Mouse (Mus musculus) G1E (cell line): ENCODE measurements at regions not wholly inside any gene's neighbourhood (a gene's known extent, or its start where the extent isn't known, plus 50 kb on each side); places are given as distances from the start of the nearest gene placed in this dataset.

Source experiments
- ATAC-seq: 2 replicates; pipeline ENCODE4 v1.8.0; 2016; ENCODE audit warnings: mild to moderate bottlenecking; ENCODE audit not compliant: insufficient number of reproducible peaks, poor library complexity, low FRiP score, severe bottlenecking; ENCODE audit errors: extremely low read depth
- DNase-seq: peaks from one replicate; pipeline ENCODE4 v3.0.0; 2012; ENCODE audit warnings: low spot score
- H3K27me3 ChIP-seq: 2 replicates; pipeline ENCODE4 v1.6.1; 2012; ENCODE audit warnings: mild to moderate bottlenecking, low read length, inconsistent platforms; ENCODE audit not compliant: insufficient read depth
- H3K36me3 ChIP-seq: replicated peaks from 2 replicates; pipeline ENCODE3; 2012; ENCODE audit warnings: mild to moderate bottlenecking, inconsistent platforms
- H3K4me1 ChIP-seq: 2 replicates; pipeline ENCODE4 v1.6.1; 2012; ENCODE audit warnings: low read depth, low read length, inconsistent platforms, mixed read lengths; ENCODE audit not compliant: insufficient read depth
- H3K4me3 ChIP-seq: 2 replicates; pipeline ENCODE4 v1.5.1; 2012; ENCODE audit warnings: low read depth, mild to moderate bottlenecking, inconsistent platforms, low read length, moderate library complexity, mixed read lengths
- H3K9me3 ChIP-seq: replicated peaks from 2 replicates; pipeline ENCODE4 v1.6.1; 2012; ENCODE audit warnings: inconsistent platforms
- CTCF ChIP-seq: IDR thresholded peaks from 2 replicates; pipeline ENCODE4 v1.5.1; 2012; ENCODE audit warnings: low read depth, low read length, inconsistent platforms, mixed read lengths
- GATA1 ChIP-seq: IDR thresholded peaks from 2 replicates; pipeline ENCODE4 v1.6.1; 2012; ENCODE audit warnings: borderline replicate concordance, low read length, inconsistent platforms, mixed read lengths
- GATA2 ChIP-seq: IDR thresholded peaks from 2 replicates; pipeline ENCODE4 v1.6.1; 2012; ENCODE audit warnings: low read depth, low read length, inconsistent platforms, borderline replicate concordance
- POLR2AphosphoS5 ChIP-seq: IDR thresholded peaks from 2 replicates; pipeline ENCODE4 v1.6.1; 2012; ENCODE audit warnings: low read depth, low read length, inconsistent platforms; ENCODE audit not compliant: insufficient replicate concordance
- TAL1 ChIP-seq: conservative IDR thresholded peaks from 2 replicates; pipeline ENCODE4 v1.6.1; 2012; ENCODE audit warnings: low read depth, low read length, inconsistent platforms, mixed read lengths

DNA sequence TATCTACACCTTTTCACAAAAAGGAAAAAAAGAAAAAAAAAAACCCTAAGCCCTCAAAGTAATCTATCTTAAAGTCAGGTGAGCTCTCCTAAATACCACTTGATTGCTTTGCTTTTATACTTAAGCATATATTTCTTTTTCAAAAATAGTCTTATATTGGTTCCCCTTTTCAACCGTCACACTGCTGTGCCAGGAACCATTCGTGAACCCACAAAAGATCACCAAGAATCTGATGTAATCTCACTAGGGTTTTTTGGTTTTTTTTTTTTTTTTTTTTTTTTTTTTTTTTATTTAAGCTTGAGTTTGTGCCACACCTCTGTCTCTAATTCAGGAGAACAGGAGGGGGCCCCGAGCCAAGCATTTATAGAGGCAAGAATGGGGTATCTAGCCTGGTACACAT lies 1482.7 kb downstream of the Slc22a22 start:
- H3K36me3 ChIP-seq: no peaks in the 10 kb centered on the region
- no peak overlapping the region for H3K4me3 ChIP-seq
- H3K4me1 ChIP-seq: no peaks in the 10 kb centered on the region
- DNase-seq: no peak
- TF ChIP-seq CTCF (no peak), TAL1 (no peak), POLR2AphosphoS5 (no peak), GATA2 (no peak), GATA1 (no peak)
- H3K9me3 ChIP-seq: no peaks in the 10 kb centered on the region
- no peak for ATAC-seq
- no peaks in the 10 kb centered on the region for H3K27me3 ChIP-seq

DNA sequence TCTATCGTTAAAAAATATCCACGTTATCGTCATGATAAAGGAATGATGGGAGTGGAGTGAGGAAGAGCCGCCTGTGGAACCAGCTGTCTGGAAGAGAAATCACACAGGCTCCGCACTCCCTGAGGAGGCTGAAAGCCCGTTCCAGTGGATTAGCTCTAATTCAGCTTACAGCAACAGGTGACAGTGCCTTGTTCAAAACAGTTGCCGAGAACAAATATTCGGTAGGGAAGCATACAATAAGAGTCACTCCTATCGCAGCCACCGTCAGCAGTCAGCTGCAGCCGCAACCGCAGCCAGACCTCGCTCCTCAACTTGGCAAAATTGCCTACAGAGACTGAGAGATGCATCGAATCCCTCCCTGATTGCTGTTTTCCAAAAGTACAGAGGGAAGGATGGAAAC lies 1501.6 kb downstream of the Slc22a22 start:
- Histone ChIP-seq H3K36me3 (no peaks in the 10 kb centered on the region), H3K4me3 (no peak overlapping the region), H3K27me3 (peaks cover 5% of the 10 kb centered on the region), H3K9me3 (no peaks in the 10 kb centered on the region), H3K4me1 (no peaks in the 10 kb centered on the region)
- DNase-seq (no peak), ATAC-seq (no peak)
- TF ChIP-seq CTCF (no peak), POLR2AphosphoS5 (no peak), GATA1 (no peak), TAL1 (no peak), GATA2 (no peak)

DNA sequence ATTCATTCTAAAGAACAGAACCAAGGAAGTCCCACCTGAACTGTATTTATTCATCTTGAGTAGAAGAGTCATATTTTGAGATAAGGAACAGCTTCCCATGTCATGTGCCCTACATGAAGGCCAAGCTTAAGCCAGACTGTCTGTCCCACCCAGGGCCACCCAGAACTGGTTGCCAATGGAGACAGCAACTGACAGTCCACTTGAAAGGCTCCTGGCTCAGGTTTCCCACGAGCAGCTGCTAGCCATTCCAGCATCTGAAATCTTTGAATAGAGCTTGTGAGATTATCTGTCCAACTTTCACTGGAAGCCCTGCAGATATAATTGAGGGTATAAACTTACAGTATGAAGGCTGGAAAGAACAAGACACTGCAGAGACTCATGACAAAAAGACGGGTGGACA lies 1510.6 kb downstream of the Slc22a22 start:
- H3K27me3 ChIP-seq: no peaks in the 10 kb centered on the region
- no peaks in the 10 kb centered on the region for H3K36me3 ChIP-seq
- no peak overlapping the region for H3K4me3 ChIP-seq
- no peaks in the 10 kb centered on the region for H3K9me3 ChIP-seq
- TF ChIP-seq CTCF: no peak
- no peak for TF ChIP-seq POLR2AphosphoS5
- TF ChIP-seq TAL1: no peak
- TF ChIP-seq GATA2: no peak
- no peak for TF ChIP-seq GATA1
- no peaks in the 10 kb centered on the region for H3K4me1 ChIP-seq
- no peak for DNase-seq
- no peak for ATAC-seq

DNA sequence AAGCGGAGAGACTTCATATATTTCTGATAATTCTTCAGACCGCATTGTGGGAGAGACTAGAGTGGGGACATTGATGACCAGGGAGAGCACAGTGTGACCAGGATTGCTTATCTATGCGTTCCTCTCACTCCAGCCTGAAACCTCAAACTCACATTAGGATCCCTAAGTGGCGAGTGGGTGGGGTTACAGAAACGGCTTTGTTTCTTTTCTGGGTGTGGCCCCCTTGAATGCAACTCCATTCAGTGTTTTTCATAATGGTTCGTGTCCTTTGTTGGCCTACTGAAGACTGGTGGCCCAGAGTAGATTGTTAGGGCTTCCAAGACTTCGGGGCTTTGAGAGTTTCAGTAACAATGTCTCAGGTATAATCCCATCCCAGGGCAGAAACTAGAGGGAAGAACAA lies 1512.1 kb downstream of the Slc22a22 start:
- H3K27me3 ChIP-seq: no peaks in the 10 kb centered on the region
- no peaks in the 10 kb centered on the region for H3K4me1 ChIP-seq
- no peak for TF ChIP-seq GATA2
- no peak for TF ChIP-seq CTCF
- no peak for TF ChIP-seq POLR2AphosphoS5
- DNase-seq (no peak), ATAC-seq (no peak)
- no peaks in the 10 kb centered on the region for H3K9me3 ChIP-seq
- H3K36me3 ChIP-seq: no peaks in the 10 kb centered on the region
- no peak overlapping the region for H3K4me3 ChIP-seq

DNA sequence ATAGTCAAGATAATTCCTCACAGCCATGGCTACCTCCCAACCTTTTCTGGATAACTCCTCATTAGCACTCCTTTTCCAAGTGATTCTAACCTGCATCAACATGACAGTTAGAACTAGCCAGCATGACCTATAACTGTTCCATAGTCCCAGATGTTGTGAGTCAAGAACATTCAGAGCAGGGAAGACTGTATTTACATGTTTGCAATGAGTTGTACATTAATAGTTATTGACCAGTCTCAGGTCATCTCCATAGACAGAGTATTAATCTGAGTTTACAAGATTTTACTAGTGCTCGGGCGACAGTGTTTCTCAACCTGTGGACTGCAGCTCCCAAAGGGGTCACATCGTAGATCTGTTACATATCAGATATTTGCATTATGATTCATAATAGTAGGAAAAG lies 1515.3 kb downstream of the Slc22a22 start:
- DNase-seq: no peak
- no peaks in the 10 kb centered on the region for H3K4me1 ChIP-seq
- no peaks in the 10 kb centered on the region for H3K9me3 ChIP-seq
- no peaks in the 10 kb centered on the region; the same call in 1 of the 2 replicates for H3K27me3 ChIP-seq
- no peak overlapping the region for H3K4me3 ChIP-seq
- H3K36me3 ChIP-seq: no peaks in the 10 kb centered on the region
- no peak for TF ChIP-seq GATA1
- TF ChIP-seq POLR2AphosphoS5: no peak
- TF ChIP-seq TAL1: no peak
- TF ChIP-seq GATA2: no peak
- no peak for TF ChIP-seq CTCF
- ATAC-seq: no peak
